28 mouse cellular contexts compared by ENCODE assay signal in genomic region chr17:85610393-85611115, GRCm38 (mm10). TPM values are rescaled to one million over a fixed set of nuclear protein-coding genes. Genes with fewer than 3 reads are reported as not detected.
A peak's percentile ranks its signal among the peaks of the same experiment; 100 is the strongest.
DNase-seq lines count a peak whose midpoint lies in the region; ATAC-seq and TF ChIP-seq lines count a peak whose summit lies in the region.
"Had no signal": no experiment of that assay in that cellular context is flagged by ENCODE, and none has a peak within 500 bp of the region (broad histone marks: within the 10 kb centered on the region; RNA-seq: fewer than 3 reads in every experiment).

No protein-coding gene starts in this region.

- H3K9me3 ChIP-seq in forebrain, embryonic 12.5 days = no peaks in the 10 kb centered on the region
- H3K9me3 ChIP-seq in forebrain, postnatal 0 days (ENCODE audit: low read length) = no peaks in the 10 kb centered on the region
- H3K9me3 ChIP-seq in CH12.LX (replicated peaks; ENCODE audit: low read length) = no peaks in the 10 kb centered on the region
- no peaks in the 10 kb centered on the region for H3K9me3 ChIP-seq in limb, embryonic 10.5 days (replicated peaks)
- H3K9me3 ChIP-seq: limb, embryonic 15.5 days; liver, embryonic 15.5 days; neural tube, embryonic 12.5 days had no signal

- TF ChIP-seq EP300 in CH12.LX (IDR thresholded peaks at IDR 0.05; ENCODE audit: low read length) = no peak

- 0 out of 2 replicates have a peak overlapping the region, but pooled peaks have one; percentile 25 for H3K27ac ChIP-seq in forebrain, embryonic 12.5 days
- no peak overlapping the region for H3K27ac ChIP-seq in forebrain, postnatal 0 days (ENCODE audit: low read depth, low read length)
- H3K27ac ChIP-seq in CH12.LX (ENCODE audit: insufficient read depth, low read depth) = no peak overlapping the region
- no peak overlapping the region for H3K27ac ChIP-seq in limb, embryonic 10.5 days
- H3K27ac ChIP-seq: kidney, postnatal 0 days; limb, embryonic 15.5 days; liver, embryonic 15.5 days; neural tube, embryonic 12.5 days had no signal

- H3K4me1 ChIP-seq in forebrain, embryonic 12.5 days = peaks cover 50% of the 10 kb centered on the region
- no peaks in the 10 kb centered on the region; the same call in 1 of the 2 replicates for H3K4me1 ChIP-seq in forebrain, postnatal 0 days (ENCODE audit: insufficient read depth)
- no peaks in the 10 kb centered on the region for H3K4me1 ChIP-seq in CH12.LX (ENCODE audit: control insufficient read depth in 1 of 2, insufficient read depth in 2 of 2)
- H3K4me1 ChIP-seq in limb, embryonic 10.5 days = peaks cover 32% of the 10 kb centered on the region
- H3K4me1 ChIP-seq: liver, embryonic 15.5 days had no signal

- no peak for TF ChIP-seq CTCF in forebrain, postnatal 0 days (IDR thresholded peaks at IDR 0.05; ENCODE audit: low read depth)
- no peak for TF ChIP-seq CTCF in CH12.LX (conservative IDR thresholded peaks at IDR 0.05 in 1 of 2, IDR thresholded peaks at IDR 0.05 in 1 of 2; ENCODE audit: low read depth in 2 of 2, low read length in 2 of 2)

- in situ Hi-C loops in CH12.LX (cut with MboI; ENCODE audit: low pct_ligation_motif_present, low pct_unique_long_range_greater_than_20kb, low sequenced_read_pairs) = no loop called here

- H3K79me2 ChIP-seq in CH12.LX (replicated peaks; ENCODE audit: control insufficient read depth, extremely low read depth, insufficient read depth, poor library complexity, severe bottlenecking) = no peaks in the 10 kb centered on the region

- H3K9ac ChIP-seq in forebrain, embryonic 12.5 days = no peak overlapping the region
- no peak overlapping the region for H3K9ac ChIP-seq in forebrain, postnatal 0 days
- H3K9ac ChIP-seq in CH12.LX (ENCODE audit: insufficient read depth, low read depth) = no peak overlapping the region
- H3K9ac ChIP-seq: limb, embryonic 15.5 days; liver, embryonic 15.5 days; neural tube, embryonic 12.5 days had no signal

- no peaks in the 10 kb centered on the region for H3K36me3 ChIP-seq in forebrain, embryonic 12.5 days (replicated peaks)
- no peaks in the 10 kb centered on the region for H3K36me3 ChIP-seq in forebrain, postnatal 0 days (ENCODE audit: insufficient read depth)
- no peaks in the 10 kb centered on the region for H3K36me3 ChIP-seq in CH12.LX (replicated peaks in 1 of 2; ENCODE audit: control insufficient read depth in 1 of 2, insufficient read depth in 1 of 2, low read length in 1 of 2)
- H3K36me3 ChIP-seq in limb, embryonic 10.5 days = no peaks in the 10 kb centered on the region
- H3K36me3 ChIP-seq: limb, embryonic 15.5 days; liver, embryonic 15.5 days; neural tube, embryonic 12.5 days had no signal

- H3K4me3 ChIP-seq in forebrain, embryonic 12.5 days (replicated peaks) = no peak overlapping the region
- no peak overlapping the region for H3K4me3 ChIP-seq in forebrain, postnatal 0 days (ENCODE audit: low read depth, low read length)
- H3K4me3 ChIP-seq in CH12.LX (replicated peaks in 1 of 3; ENCODE audit: low read depth in 2 of 3, low read length in 2 of 3, poor library complexity in 1 of 3) = no peak overlapping the region
- no peak overlapping the region for H3K4me3 ChIP-seq in limb, embryonic 10.5 days
- H3K4me3 ChIP-seq: limb, embryonic 15.5 days; liver, embryonic 15.5 days; neural tube, embryonic 12.5 days had no signal

- no peak for TF ChIP-seq RAD21 in CH12.LX (IDR thresholded peaks at IDR 0.05; ENCODE audit: low read depth, low read length)

- no peak for ATAC-seq in forebrain, embryonic 12.5 days (ENCODE audit: low FRiP score)
- ATAC-seq in forebrain, postnatal 0 days = no peak
- ATAC-seq: activated CD4-positive, CD25-positive, alpha-beta regulatory T cell, adult 4 months; hindbrain, embryonic 16.5 days; lung, postnatal 0 days; Patski had no signal

- dilution Hi-C loops in CH12.LX (cut with MboI; ENCODE audit: extremely low pct_ligation_motif_present, extremely low pct_unique_long_range_greater_than_20kb, low sequenced_read_pairs) = no loop called here

- 31% methylated on average over 11 of the region's 11 CpGs for WGBS in forebrain, embryonic 12.5 days
- 47% methylated on average over 11 of the region's 11 CpGs for WGBS in forebrain, postnatal 0 days
- WGBS in limb, embryonic 10.5 days = 2% methylated on average over 11 of the region's 11 CpGs

- H3K27me3 ChIP-seq in forebrain, embryonic 12.5 days = peaks cover 87% of the 10 kb centered on the region
- peaks cover 78% of the 10 kb centered on the region for H3K27me3 ChIP-seq in forebrain, postnatal 0 days (ENCODE audit: insufficient read depth, low read length)
- H3K27me3 ChIP-seq in CH12.LX (replicated peaks) = no peaks in the 10 kb centered on the region
- H3K27me3 ChIP-seq in limb, embryonic 10.5 days (ENCODE audit: low read depth, poor library complexity, severe bottlenecking) = peaks cover 100% of the 10 kb centered on the region

- peak overlapping the region; percentile 17 for H3K4me2 ChIP-seq in forebrain, embryonic 12.5 days
- H3K4me2 ChIP-seq in forebrain, postnatal 0 days (ENCODE audit: low read depth) = no peak overlapping the region
- 0 out of 2 replicates have a peak overlapping the region, but pooled peaks have one; percentile 29 for H3K4me2 ChIP-seq in CH12.LX (ENCODE audit: insufficient read depth, low read depth, poor library complexity, severe bottlenecking)
- H3K4me2 ChIP-seq: heart, embryonic 11.5 days; limb, embryonic 15.5 days; liver, embryonic 15.5 days; neural tube, embryonic 12.5 days had no signal

- no peak for DNase-seq in forebrain, postnatal 0 days
- no peak for DNase-seq in CH12.LX (ENCODE audit: extremely low read depth)
- peak; percentile 33 for DNase-seq in R1 (ENCODE audit: low read depth, low spot score)
- peak; percentile 48 for DNase-seq in limb, embryonic 10.5 days (ENCODE audit: low spot score)
- DNase-seq in right cerebral cortex, postnatal 14 days = no peak
- DNase-seq in heart, postnatal 4 days = no peak
- no peak for DNase-seq in adrenal gland, postnatal 25 days
- DNase-seq: adrenal gland, postnatal 36 days; cerebellum, adult 11-12 months; cerebellum, postnatal 25 days; gastrocnemius, postnatal 36 days; heart, postnatal 14 days; kidney, adult 18-20 months; layer of hippocampus, postnatal 36 days; thymus, postnatal 14 days had no signal

- TF ChIP-seq POLR2A in CH12.LX (IDR thresholded peaks at IDR 0.05; ENCODE audit: low read depth, low read length) = no peak

TF ChIP-seq in CH12.LX, 34 proteins besides CTCF, POLR2A, EP300 and RAD21:
- no peak for TF ChIP-seq ZKSCAN1 (IDR thresholded peaks at IDR 0.05; ENCODE audit: borderline replicate concordance, low read depth, low read length)
- no peak for TF ChIP-seq HCFC1 (IDR thresholded peaks at IDR 0.05; ENCODE audit: low read depth, low read length)
- TF ChIP-seq MAFK (IDR thresholded peaks at IDR 0.05; ENCODE audit: insufficient replicate concordance, low read length) = no peak
- TF ChIP-seq MXI1 (IDR thresholded peaks at IDR 0.05; ENCODE audit: low read depth, low read length) = no peak
- no peak for TF ChIP-seq BHLHE40 (IDR thresholded peaks at IDR 0.05; ENCODE audit: low read depth, low read length)
- TF ChIP-seq TCF12 (IDR thresholded peaks at IDR 0.05; ENCODE audit: low read depth, low read length) = no peak
- TF ChIP-seq ETS1 (conservative IDR thresholded peaks at IDR 0.05; ENCODE audit: low read depth, low read length) = no peak
- TF ChIP-seq ELF1 (IDR thresholded peaks at IDR 0.05; ENCODE audit: low read depth, low read length) = no peak
- no peak for TF ChIP-seq MAX (IDR thresholded peaks at IDR 0.05; ENCODE audit: low read length)
- no peak for TF ChIP-seq MYC (IDR thresholded peaks at IDR 0.05; ENCODE audit: low read depth, low read length)
- no peak for TF ChIP-seq UBTF (IDR thresholded peaks at IDR 0.05; ENCODE audit: low read depth, low read length)

RNA-seq across cellular contexts. Expression of gene Six3, which starts 2.9 kb away (rescaled TPM):
- polyA plus RNA-seq in forebrain, embryonic 12.5 days (2016; fragmentation: Nextera tagmentation; extraction: Ambion mirVana) = 26.1 and 27.4 TPM in 2 replicates
- total RNA-seq in forebrain, postnatal 0 days (2014; rRNA removed) = 3.5 and 12.0 TPM in 2 replicates
- polyA plus RNA-seq in forebrain, postnatal 0 days (2015; fragmentation: Nextera tagmentation; extraction: Ambion mirVana) = 9.5 and 16.6 TPM in 2 replicates
- total RNA-seq in CH12.LX (2012; rRNA removed) (not detected in 2 replicates), CH12.LX (2014; rRNA removed) (not detected in 2 replicates)
- polyA plus RNA-seq in CH12.LX (2012; ENCODE audit: insufficient read length, low read depth) = not detected in 2 replicates
- polyA plus RNA-seq in limb, embryonic 10.5 days (2016; fragmentation: Nextera tagmentation; extraction: Ambion mirVana) = not detected in 2 replicates
- total RNA-seq in heart, postnatal 4 days (2021) = not detected
- not detected in 2 replicates for total RNA-seq in adrenal gland, postnatal 25 days (2021)
- total RNA-seq: adrenal gland, postnatal 36 days; gastrocnemius, postnatal 36 days; heart, postnatal 14 days; megakaryocyte, adult 5-6 weeks had no signal
- polyA plus RNA-seq: activated CD4-positive, CD25-positive, alpha-beta regulatory T cell, adult 4 months; C2C12; heart, embryonic 11.5 days; kidney, postnatal 0 days; limb, embryonic 15.5 days; liver, embryonic 15.5 days; lung, postnatal 0 days; neural tube, embryonic 12.5 days; testis, adult 2 months had no signal

Comparison
In these comparisons a context has a peak if more than half of its experiments do, and no peak if none do; other contexts are left out.
1. DNase-seq: peak in R1 (single experiment) and limb, embryonic 10.5 days (single experiment); none in forebrain, postnatal 0 days (single experiment), CH12.LX (single experiment), right cerebral cortex, postnatal 14 days (single experiment), heart, postnatal 4 days (single experiment) and adrenal gland, postnatal 25 days (single experiment).